12 mouse cellular contexts compared by ENCODE assay signal in the genomic region with DNA sequence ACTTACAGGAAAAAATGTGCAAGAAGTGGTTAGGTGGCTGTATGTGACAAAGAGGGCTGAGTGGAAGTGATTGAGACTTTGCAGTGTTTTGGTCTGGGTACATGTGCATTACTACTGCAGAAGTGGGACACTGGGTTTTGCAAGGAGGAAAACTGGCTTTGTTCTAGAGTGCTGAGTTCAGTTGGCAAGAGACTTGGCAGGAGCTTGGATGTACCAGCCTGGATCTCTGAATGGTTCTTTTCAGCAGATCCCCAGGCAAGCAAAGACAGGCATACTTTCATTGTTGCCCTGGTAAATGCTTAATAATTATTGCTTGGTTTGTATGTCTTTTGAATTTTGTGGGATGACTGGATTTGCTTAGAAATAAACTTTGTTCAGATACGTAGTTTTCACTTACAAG.
DNase-seq lines count a peak whose midpoint lies in the region; ATAC-seq and TF ChIP-seq lines count a peak whose summit lies in the region.
"Had no signal": no experiment of that assay in that cellular context is flagged by ENCODE, and none has a peak within 500 bp of the region (broad histone marks: within the 10 kb centered on the region; RNA-seq: fewer than 3 reads in every experiment).

No protein-coding gene starts in this region.

- ATAC-seq in hindbrain, embryonic 13.5 days (ENCODE audit: low FRiP score): peak; percentile 57; the same call in 1 of the 2 replicates
- no peak for ATAC-seq in hindbrain, embryonic 11.5 days (ENCODE audit: low FRiP score)
- ATAC-seq in neural tube, embryonic 15.5 days (ENCODE audit: low FRiP score): no peak
- no peak for ATAC-seq in midbrain, postnatal 0 days (ENCODE audit: low FRiP score)
- ATAC-seq: activated CD4-positive, CD25-positive, alpha-beta regulatory T cell, adult 4 months had no signal

- H3K4me1 ChIP-seq in hindbrain, embryonic 13.5 days (replicated peaks): peaks cover 30% of the 10 kb centered on the region
- H3K4me1 ChIP-seq in hindbrain, embryonic 11.5 days (replicated peaks; ENCODE audit: control insufficient read depth, insufficient read depth, low read length): no peaks in the 10 kb centered on the region
- H3K4me1 ChIP-seq in neural tube, embryonic 15.5 days: peaks cover 31% of the 10 kb centered on the region
- peaks cover 4% of the 10 kb centered on the region; the same call in 1 of the 2 replicates for H3K4me1 ChIP-seq in midbrain, postnatal 0 days (ENCODE audit: insufficient read depth, low read length)

- no peak for TF ChIP-seq CTCF in midbrain, postnatal 0 days (IDR thresholded peaks at IDR 0.05)

- no peak overlapping the region for H3K9ac ChIP-seq in hindbrain, embryonic 13.5 days
- no peak overlapping the region for H3K9ac ChIP-seq in hindbrain, embryonic 11.5 days (ENCODE audit: low read depth, low read length)
- H3K9ac ChIP-seq in neural tube, embryonic 15.5 days (replicated peaks): no peak overlapping the region
- H3K9ac ChIP-seq in midbrain, postnatal 0 days (replicated peaks; ENCODE audit: low read length, poor library complexity, severe bottlenecking): no peak overlapping the region

- 0 out of 2 replicates have a peak, but pooled peaks cover 3% of the 10 kb centered on the region for H3K9me3 ChIP-seq in hindbrain, embryonic 13.5 days
- H3K9me3 ChIP-seq in hindbrain, embryonic 11.5 days (ENCODE audit: control insufficient read depth, low read length): no peaks in the 10 kb centered on the region
- H3K9me3 ChIP-seq in neural tube, embryonic 15.5 days (replicated peaks): no peaks in the 10 kb centered on the region
- H3K9me3 ChIP-seq in midbrain, postnatal 0 days (ENCODE audit: low read length): no peaks in the 10 kb centered on the region

- no peak overlapping the region for H3K4me3 ChIP-seq in hindbrain, embryonic 13.5 days
- H3K4me3 ChIP-seq in hindbrain, embryonic 11.5 days (ENCODE audit: low read depth, low read length): no peak overlapping the region
- H3K4me3 ChIP-seq in neural tube, embryonic 15.5 days (replicated peaks): no peak overlapping the region
- no peak overlapping the region for H3K4me3 ChIP-seq in midbrain, postnatal 0 days (ENCODE audit: low read depth, low read length)

- H3K36me3 ChIP-seq in hindbrain, embryonic 13.5 days: no peaks in the 10 kb centered on the region
- H3K36me3 ChIP-seq in hindbrain, embryonic 11.5 days (ENCODE audit: control insufficient read depth, insufficient read depth, low read length): no peaks in the 10 kb centered on the region
- H3K36me3 ChIP-seq in neural tube, embryonic 15.5 days: no peaks in the 10 kb centered on the region
- no peaks in the 10 kb centered on the region for H3K36me3 ChIP-seq in midbrain, postnatal 0 days (ENCODE audit: insufficient read depth, low read length)

- 71% methylated on average over 1 of the region's 1 CpGs for WGBS in hindbrain, embryonic 13.5 days
- WGBS in hindbrain, embryonic 11.5 days: 92% methylated on average over 1 of the region's 1 CpGs
- 83% methylated on average over 1 of the region's 1 CpGs for WGBS in neural tube, embryonic 15.5 days
- 68% methylated on average over 1 of the region's 1 CpGs for WGBS in midbrain, postnatal 0 days

- H3K27ac ChIP-seq in hindbrain, embryonic 13.5 days: no peak overlapping the region
- no peak overlapping the region for H3K27ac ChIP-seq in hindbrain, embryonic 11.5 days (ENCODE audit: low read depth, low read length)
- H3K27ac ChIP-seq in neural tube, embryonic 15.5 days (replicated peaks): 0 out of 2 replicates have a peak overlapping the region, but pooled peaks have one; percentile 33
- H3K27ac ChIP-seq in midbrain, postnatal 0 days (ENCODE audit: low read depth, low read length): no peak overlapping the region

- no peak for DNase-seq in hindbrain, embryonic 11.5 days (ENCODE audit: low spot score)
- no peak for DNase-seq in neural tube, embryonic 10.5 days (ENCODE audit: extremely low spot score, low spot score)
- peak; percentile 24 to 40 for DNase-seq in cerebellum, postnatal 36 days
- peak; percentile 71 for DNase-seq in midbrain, postnatal 0 days (ENCODE audit: low spot score)
- DNase-seq in yolk sac, embryonic 10.5 days (ENCODE audit: low spot score): no peak
- DNase-seq in embryo, embryonic 10.5 days (ENCODE audit: low spot score): no peak
- DNase-seq: gastrocnemius, postnatal 25 days; lung, adult 2 months; thymus, adult 18-20 months had no signal

- no peaks in the 10 kb centered on the region for H3K27me3 ChIP-seq in hindbrain, embryonic 13.5 days
- H3K27me3 ChIP-seq in hindbrain, embryonic 11.5 days (ENCODE audit: control insufficient read depth, insufficient read depth, low read length): no peaks in the 10 kb centered on the region
- no peaks in the 10 kb centered on the region for H3K27me3 ChIP-seq in neural tube, embryonic 15.5 days (replicated peaks)
- H3K27me3 ChIP-seq in midbrain, postnatal 0 days (ENCODE audit: insufficient read depth, low read length): no peaks in the 10 kb centered on the region

- H3K4me2 ChIP-seq in hindbrain, embryonic 13.5 days: no peak overlapping the region
- no peak overlapping the region for H3K4me2 ChIP-seq in hindbrain, embryonic 11.5 days (replicated peaks; ENCODE audit: low read depth, low read length)
- H3K4me2 ChIP-seq in neural tube, embryonic 15.5 days: no peak overlapping the region
- H3K4me2 ChIP-seq in midbrain, postnatal 0 days (ENCODE audit: low read depth, low read length, poor library complexity, severe bottlenecking): no peak overlapping the region

Comparison
In these comparisons a context has a peak if more than half of its experiments do, and no peak if none do; other contexts are left out.
1. DNase-seq: peak in cerebellum, postnatal 36 days (2 of 2) and midbrain, postnatal 0 days (single experiment); none in hindbrain, embryonic 11.5 days (single experiment), neural tube, embryonic 10.5 days (single experiment), yolk sac, embryonic 10.5 days (single experiment) and embryo, embryonic 10.5 days (single experiment).